Mouse (Mus musculus) lung, postnatal 10 days (tissue): ENCODE measurements around the gene Tcn2.

Experiments
- DNase-seq: peaks from one replicate; pipeline ENCODE4 v3.0.0; 2021

Gene Tcn2

DNA sequence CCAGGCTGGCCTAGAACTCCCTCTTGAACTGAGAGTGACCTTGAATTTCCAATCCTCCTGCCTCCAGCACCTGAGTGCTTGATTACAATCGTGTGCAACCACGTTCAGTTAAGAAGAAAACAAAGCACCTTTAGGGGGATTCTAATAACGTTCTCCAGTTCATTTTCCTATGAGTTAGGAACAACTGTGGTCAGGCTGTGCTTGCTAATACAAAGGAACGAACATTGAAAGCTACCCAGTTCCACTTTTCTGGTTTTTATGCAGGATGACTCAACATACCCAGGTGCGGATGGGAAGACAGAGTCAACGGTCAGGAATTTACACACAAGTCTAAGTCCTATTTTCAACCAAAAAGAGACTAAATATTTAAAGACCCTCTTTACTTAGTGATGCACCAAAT is 38.0 kb downstream of the Tcn2 start:
- DNase-seq = no peak

DNA sequence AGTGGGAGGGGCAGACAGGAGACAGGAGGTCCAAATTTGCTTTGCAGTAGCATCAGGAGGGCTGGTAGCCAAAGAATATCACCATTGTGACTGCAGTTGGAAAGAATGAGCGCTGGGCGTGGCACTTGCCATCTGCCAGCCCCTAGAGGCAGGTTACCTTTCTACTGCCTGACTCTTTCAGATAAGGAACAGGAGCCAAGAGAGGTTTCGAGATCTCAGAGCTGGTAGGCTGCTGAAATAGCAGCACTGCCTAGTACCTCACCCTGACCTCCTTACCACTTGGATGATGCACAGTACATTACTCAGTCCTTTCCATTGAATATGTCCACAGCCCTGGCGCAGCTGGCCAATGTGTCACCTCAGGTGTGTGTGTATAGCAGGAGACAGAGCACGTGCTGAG is 44.6 kb downstream of the Tcn2 start:
- DNase-seq = no peak

DNA sequence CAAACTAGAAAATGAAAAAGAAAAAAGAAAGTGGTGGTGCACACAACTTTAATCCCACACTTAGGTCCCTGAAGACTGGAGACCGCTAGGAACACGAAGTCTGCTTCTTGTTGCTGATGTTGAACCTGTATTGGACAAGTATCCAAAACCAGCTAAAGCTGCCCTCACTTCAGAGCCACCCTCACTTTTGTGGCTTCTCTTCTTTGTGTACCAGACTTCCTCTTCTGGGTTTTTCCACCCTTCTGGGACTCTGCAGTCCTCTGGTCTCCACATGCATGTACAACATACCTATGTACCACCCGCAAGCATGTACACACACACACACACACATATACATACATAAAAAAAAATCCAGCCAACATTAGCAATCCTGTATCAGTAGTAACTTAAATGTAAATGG is 48.2 kb downstream of the Tcn2 start:
- no peak for DNase-seq

DNA sequence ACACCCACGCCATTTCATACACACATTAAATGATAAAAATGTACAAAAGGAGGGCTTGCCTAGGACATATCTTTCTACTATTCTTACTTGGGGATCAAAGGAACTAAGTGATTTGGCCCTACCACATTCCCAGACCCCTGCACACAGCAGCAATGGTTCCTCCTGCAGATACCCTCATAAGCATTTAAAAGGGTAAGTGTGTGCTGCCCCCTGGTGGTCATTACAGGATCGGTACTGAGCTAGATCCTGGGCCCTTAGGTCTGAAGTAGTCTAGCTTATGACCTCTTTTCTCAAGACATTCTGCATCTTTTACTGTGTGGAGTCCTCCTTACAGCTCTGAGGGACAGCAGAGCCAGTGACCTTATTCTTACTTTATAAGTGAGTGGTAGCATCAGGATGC is 52.1 kb downstream of the Tcn2 start:
- peak; percentile 76 for DNase-seq

DNA sequence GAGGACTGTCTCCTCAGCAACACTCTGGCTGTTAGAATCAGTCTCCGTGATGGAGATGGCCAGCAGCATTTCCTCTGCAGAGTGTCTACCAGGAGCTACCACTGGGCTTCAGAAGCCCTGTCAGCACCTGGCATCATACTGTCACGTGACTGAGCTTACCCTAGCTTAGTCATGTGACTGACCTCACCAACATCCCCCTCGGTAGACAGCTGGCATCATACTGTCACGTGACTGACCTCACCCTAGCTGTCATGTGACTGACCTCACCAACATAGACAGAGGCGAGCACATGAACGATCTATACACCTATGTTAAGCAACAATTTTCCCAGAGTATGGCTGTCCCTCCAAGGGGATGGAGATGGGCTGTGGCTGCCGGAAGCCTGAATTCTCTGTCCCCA is 53.3 kb downstream of the Tcn2 start:
- no peak for DNase-seq

DNA sequence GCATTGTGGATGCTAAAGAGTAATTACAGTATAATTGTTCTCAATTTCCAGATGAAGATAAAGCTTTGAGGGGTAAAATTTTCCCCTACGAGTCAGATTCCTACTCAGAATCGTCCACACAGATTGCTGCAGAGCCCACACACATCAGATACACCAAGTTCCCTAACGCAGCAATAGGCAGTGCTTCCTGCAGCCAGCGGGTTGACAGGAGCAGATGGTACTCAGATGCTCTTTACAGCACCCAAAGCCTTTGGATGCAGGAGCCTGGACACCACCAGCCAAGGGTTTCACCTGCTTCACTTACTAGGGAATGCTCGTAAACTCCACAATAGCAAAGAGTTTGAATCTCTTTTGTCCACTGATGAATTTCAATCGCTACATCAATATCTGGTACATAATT is 55.5 kb downstream of the Tcn2 start:
- no peak for DNase-seq
